Mouse (Mus musculus): ENCODE results near the gene Ddit4. TPM values are rescaled to one million over a fixed set of nuclear protein-coding genes. Genes with fewer than 3 reads are reported as not detected.

The Ddit4 gene
- polyA plus RNA-seq, 1 experiment from 2014 or later: 28.1 TPM

DNA sequence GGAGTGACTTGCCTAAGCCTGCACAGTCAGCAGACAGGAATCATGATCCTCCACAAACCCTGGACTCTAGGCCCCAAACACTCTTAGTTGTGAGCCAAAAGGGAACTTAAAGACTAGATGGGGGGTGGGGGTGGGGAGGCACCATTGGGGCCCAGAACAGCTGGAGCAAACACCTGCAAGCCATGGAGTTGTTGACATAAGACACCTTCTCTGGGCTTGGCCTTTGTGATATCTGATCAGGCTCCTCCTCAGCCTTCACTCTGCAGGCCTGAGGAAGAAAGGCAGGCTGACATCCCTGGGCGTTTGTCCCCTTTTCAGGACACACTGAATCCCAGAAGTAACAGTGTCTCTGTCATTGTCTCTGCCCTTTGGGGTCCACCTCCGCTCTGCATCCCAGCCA lies 12.0 kb upstream of the Ddit4 start:
- TF ChIP-seq EP300 (IDR thresholded peaks at IDR 0.05) (no peak), CTCF (IDR thresholded peaks at IDR 0.05) (no peak)
- no peak overlapping the region for H3K9ac ChIP-seq (replicated peaks; ENCODE audit: low read depth)
- no peaks in the 10 kb centered on the region for H3K36me3 ChIP-seq (ENCODE audit: insufficient read depth, low read length)
- ATAC-seq (no peak), DNase-seq (ENCODE audit: low spot score) (no peak)
- no peak overlapping the region for H3K4me2 ChIP-seq (replicated peaks; ENCODE audit: low read depth, low read length)
- no peak overlapping the region for H3K4me3 ChIP-seq (ENCODE audit: low read depth, low read length)
- H3K4me1 ChIP-seq (ENCODE audit: insufficient read depth, low read depth, low read length): peaks cover 6% of the 10 kb centered on the region; the same call in 1 of the 2 replicates
- H3K27ac ChIP-seq (ENCODE audit: low read length): no peak overlapping the region
- WGBS: 81% methylated on average over 2 of the region's 2 CpGs
- H3K9me3 ChIP-seq (ENCODE audit: low read length): no peaks in the 10 kb centered on the region
- no peaks in the 10 kb centered on the region for H3K27me3 ChIP-seq (replicated peaks; ENCODE audit: insufficient read depth, low read length)

DNA sequence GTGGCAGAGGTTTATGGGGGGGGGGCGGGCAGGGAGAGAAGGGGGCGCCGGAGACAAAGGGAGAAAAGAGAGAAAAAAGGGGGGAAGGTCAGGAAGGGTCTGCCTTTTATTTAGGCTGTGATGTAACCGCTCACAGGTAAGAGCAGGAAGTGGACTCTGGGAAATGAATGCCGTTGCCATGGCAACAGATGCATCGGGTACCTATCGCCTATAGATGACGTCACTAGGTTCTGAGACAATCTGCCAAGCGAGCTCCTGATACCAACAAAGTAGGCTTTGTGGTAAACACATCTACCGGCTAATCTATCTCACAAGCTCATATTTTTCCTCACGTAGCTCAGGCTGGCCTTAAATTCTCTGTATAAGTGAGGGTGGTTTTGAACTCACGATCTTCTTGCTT lies 7.9 kb upstream of the Ddit4 start:
- H3K9ac ChIP-seq (replicated peaks; ENCODE audit: low read depth): no peak overlapping the region
- no peak overlapping the region for H3K27ac ChIP-seq (ENCODE audit: low read length)
- TF ChIP-seq CTCF (IDR thresholded peaks at IDR 0.05): no peak
- TF ChIP-seq EP300 (IDR thresholded peaks at IDR 0.05): no peak
- no peak overlapping the region for H3K4me3 ChIP-seq (ENCODE audit: low read depth, low read length)
- H3K9me3 ChIP-seq (ENCODE audit: low read length): no peaks in the 10 kb centered on the region
- no peak overlapping the region for H3K4me2 ChIP-seq (replicated peaks; ENCODE audit: low read depth, low read length)
- H3K4me1 ChIP-seq (ENCODE audit: insufficient read depth, low read depth, low read length): no peaks in the 10 kb centered on the region
- no peak for DNase-seq (ENCODE audit: low spot score)
- no peak for ATAC-seq
- no peaks in the 10 kb centered on the region for H3K27me3 ChIP-seq (replicated peaks; ENCODE audit: insufficient read depth, low read length)
- H3K36me3 ChIP-seq (ENCODE audit: insufficient read depth, low read length): no peaks in the 10 kb centered on the region
- WGBS: 77% methylated on average over 12 of the region's 12 CpGs

DNA sequence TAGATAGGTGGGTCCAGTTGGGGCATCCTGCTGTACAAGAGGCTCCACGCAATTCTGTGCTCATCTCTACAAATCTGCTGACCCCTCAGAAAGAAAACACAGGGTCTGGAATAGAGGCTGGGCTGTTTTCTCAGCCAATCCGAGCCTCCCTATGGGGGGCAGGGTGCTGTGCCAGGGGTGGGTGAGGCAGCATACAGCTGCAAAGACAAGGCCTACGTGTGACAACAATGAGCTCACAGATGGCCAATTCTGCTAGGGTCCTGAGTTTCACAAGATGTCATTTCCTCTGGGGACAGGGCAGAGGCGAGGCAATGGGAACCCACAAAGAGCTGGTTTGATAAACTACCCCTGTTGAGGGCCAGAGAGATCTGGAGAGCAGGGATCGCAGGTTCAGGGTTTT lies 6.8 kb upstream of the Ddit4 start:
- no peak overlapping the region for H3K27ac ChIP-seq (ENCODE audit: low read length)
- no peaks in the 10 kb centered on the region for H3K27me3 ChIP-seq (replicated peaks; ENCODE audit: insufficient read depth, low read length)
- H3K9ac ChIP-seq (replicated peaks; ENCODE audit: low read depth): no peak overlapping the region
- DNase-seq (ENCODE audit: low spot score): peak; percentile 31
- no peaks in the 10 kb centered on the region for H3K9me3 ChIP-seq (ENCODE audit: low read length)
- peak; percentile 40 for ATAC-seq
- H3K36me3 ChIP-seq (ENCODE audit: insufficient read depth, low read length): no peaks in the 10 kb centered on the region
- H3K4me1 ChIP-seq (ENCODE audit: insufficient read depth, low read depth, low read length): no peaks in the 10 kb centered on the region
- WGBS: 44% methylated on average over 5 of the region's 5 CpGs
- no peak overlapping the region for H3K4me2 ChIP-seq (replicated peaks; ENCODE audit: low read depth, low read length)
- no peak for TF ChIP-seq EP300 (IDR thresholded peaks at IDR 0.05)
- no peak for TF ChIP-seq CTCF (IDR thresholded peaks at IDR 0.05)
- no peak overlapping the region for H3K4me3 ChIP-seq (ENCODE audit: low read depth, low read length)

DNA sequence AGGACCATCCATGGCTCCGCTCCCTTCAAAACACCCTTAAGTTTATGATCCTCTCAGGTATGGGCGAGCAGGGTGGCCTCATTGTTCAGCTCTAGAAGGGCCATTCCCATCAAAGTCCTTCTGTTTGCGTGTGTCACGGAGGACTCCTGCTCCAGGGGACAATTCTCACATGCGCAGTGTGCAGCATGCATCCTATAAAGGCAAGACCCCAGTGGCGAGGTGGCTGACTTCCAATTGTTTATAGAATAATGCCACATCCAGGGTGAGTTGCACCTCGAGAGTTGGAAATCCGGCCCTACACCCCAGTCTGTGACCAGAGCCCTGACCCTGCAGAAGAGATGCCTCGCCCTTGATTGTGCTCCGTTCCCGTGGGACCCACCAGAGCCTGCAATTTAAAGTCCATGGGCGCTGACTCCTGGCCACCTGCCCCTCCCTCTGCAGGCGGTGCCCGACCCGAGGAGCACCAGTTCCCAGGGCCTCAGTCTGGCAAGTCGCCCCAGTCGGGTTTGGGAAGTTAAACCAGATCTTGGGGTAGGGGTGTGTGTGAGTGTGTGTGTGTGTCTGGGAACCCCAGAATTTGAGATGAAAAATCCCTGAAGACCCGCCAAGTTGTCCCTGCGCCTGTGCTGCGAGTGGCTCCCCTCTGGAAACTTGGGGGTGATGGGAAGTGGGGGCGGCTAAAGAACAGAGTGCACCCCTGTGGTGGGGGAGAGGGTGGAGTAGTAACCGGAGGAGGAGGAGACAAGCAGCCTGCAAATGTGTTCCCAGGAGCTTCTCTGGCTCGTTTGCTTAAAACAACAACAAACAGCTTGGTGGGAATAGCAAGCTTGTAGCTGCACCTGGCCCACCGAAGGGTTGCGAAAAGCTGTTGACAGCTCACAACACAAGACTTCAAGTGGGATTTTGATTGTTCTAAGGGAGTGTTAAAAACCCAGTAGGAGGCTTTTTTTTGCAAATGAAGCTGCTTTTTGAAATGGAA lies 5.8 kb upstream of the Ddit4 start:
- no peak overlapping the region for H3K9ac ChIP-seq (replicated peaks; ENCODE audit: low read depth)
- no peak overlapping the region for H3K4me3 ChIP-seq (ENCODE audit: low read depth, low read length)
- H3K36me3 ChIP-seq (ENCODE audit: insufficient read depth, low read length): no peaks in the 10 kb centered on the region
- H3K4me2 ChIP-seq (replicated peaks; ENCODE audit: low read depth, low read length): no peak overlapping the region
- H3K27me3 ChIP-seq (replicated peaks; ENCODE audit: insufficient read depth, low read length): no peaks in the 10 kb centered on the region
- no peak for TF ChIP-seq EP300 (IDR thresholded peaks at IDR 0.05)
- no peak for TF ChIP-seq CTCF (IDR thresholded peaks at IDR 0.05)
- no peaks in the 10 kb centered on the region for H3K9me3 ChIP-seq (ENCODE audit: low read length)
- no peak for ATAC-seq
- DNase-seq (ENCODE audit: low spot score): no peak
- whole genome bisulfite sequencing: 45% methylated on average over 25 of the region's 25 CpGs
- H3K27ac ChIP-seq (ENCODE audit: low read length): no peak overlapping the region
- peaks cover 4% of the 10 kb centered on the region; the same call in 1 of the 2 replicates for H3K4me1 ChIP-seq (ENCODE audit: insufficient read depth, low read depth, low read length)

DNA sequence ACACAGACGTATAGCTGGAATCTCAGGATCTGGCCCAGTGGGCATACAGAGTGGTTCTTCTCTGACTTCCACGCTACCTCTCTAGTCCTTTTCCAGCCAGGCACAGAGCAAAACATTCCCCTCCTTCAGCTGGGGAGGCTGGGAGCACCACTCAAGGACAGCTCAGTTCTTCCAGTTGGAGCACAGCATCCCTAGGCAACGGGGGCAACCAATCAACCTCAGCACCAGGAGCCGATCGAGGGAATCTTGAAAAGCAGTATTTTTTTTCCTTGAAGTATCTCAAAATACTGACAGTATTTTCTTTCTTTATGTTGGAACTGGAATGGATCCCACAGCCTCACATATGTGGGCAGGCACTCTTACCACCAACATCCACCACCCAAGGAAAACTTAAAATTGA lies 5.0 kb upstream of the Ddit4 start:
- Histone ChIP-seq H3K36me3 (ENCODE audit: insufficient read depth, low read length) (no peaks in the 10 kb centered on the region), H3K4me1 (ENCODE audit: insufficient read depth, low read depth, low read length) (peaks cover 4% of the 10 kb centered on the region; the same call in 1 of the 2 replicates), H3K9ac (replicated peaks; ENCODE audit: low read depth) (no peak overlapping the region), H3K4me2 (replicated peaks; ENCODE audit: low read depth, low read length) (no peak overlapping the region), H3K9me3 (ENCODE audit: low read length) (no peaks in the 10 kb centered on the region), H3K27me3 (replicated peaks; ENCODE audit: insufficient read depth, low read length) (no peaks in the 10 kb centered on the region), H3K4me3 (ENCODE audit: low read depth, low read length) (no peak overlapping the region), H3K27ac (ENCODE audit: low read length) (no peak overlapping the region)
- no peak for TF ChIP-seq CTCF (IDR thresholded peaks at IDR 0.05)
- no peak for TF ChIP-seq EP300 (IDR thresholded peaks at IDR 0.05)
- ATAC-seq (no peak), DNase-seq (ENCODE audit: low spot score) (no peak)
- WGBS: 60% methylated on average over 5 of the region's 5 CpGs

DNA sequence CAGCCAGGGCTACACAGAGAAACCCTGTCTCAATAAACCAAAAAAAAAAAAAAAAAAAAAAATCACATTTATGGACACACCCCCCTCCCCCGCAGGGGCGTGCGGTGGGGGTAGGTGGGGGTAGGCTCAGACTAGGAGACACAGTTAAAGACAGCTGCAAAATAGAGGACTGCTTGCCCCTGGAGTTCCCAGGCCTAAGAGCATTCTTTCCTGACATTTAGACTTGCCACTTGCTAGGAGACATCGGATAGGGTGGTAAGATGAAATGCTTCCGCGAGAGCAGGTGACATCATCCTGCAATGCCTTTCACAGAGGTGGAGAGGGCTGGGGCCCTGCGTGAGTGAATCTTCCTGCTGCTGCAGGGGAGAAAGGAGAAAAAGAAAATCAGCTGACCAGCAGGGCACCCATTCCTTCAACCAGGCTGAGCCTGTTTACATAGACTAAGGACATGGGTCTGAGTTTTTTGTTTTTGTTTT lies 2.0 kb upstream of the Ddit4 start:
- 27% methylated on average over 7 of the region's 7 CpGs for WGBS
- Histone ChIP-seq H3K27ac (ENCODE audit: low read length) (no peak overlapping the region; the same call in 1 of the 2 replicates), H3K9me3 (ENCODE audit: low read length) (no peaks in the 10 kb centered on the region), H3K9ac (replicated peaks; ENCODE audit: low read depth) (no peak overlapping the region), H3K4me1 (ENCODE audit: insufficient read depth, low read depth, low read length) (peaks cover 7% of the 10 kb centered on the region; the same call in 1 of the 2 replicates), H3K4me2 (replicated peaks; ENCODE audit: low read depth, low read length) (no peak overlapping the region), H3K4me3 (ENCODE audit: low read depth, low read length) (no peak overlapping the region), H3K27me3 (replicated peaks; ENCODE audit: insufficient read depth, low read length) (no peaks in the 10 kb centered on the region), H3K36me3 (ENCODE audit: insufficient read depth, low read length) (no peaks in the 10 kb centered on the region)
- TF ChIP-seq CTCF (IDR thresholded peaks at IDR 0.05) (no peak), EP300 (IDR thresholded peaks at IDR 0.05) (no peak)
- ATAC-seq (no peak), DNase-seq (ENCODE audit: low spot score) (peak; percentile 40)

Data from lung, postnatal 0 days (tissue).